In the genomic region with DNA sequence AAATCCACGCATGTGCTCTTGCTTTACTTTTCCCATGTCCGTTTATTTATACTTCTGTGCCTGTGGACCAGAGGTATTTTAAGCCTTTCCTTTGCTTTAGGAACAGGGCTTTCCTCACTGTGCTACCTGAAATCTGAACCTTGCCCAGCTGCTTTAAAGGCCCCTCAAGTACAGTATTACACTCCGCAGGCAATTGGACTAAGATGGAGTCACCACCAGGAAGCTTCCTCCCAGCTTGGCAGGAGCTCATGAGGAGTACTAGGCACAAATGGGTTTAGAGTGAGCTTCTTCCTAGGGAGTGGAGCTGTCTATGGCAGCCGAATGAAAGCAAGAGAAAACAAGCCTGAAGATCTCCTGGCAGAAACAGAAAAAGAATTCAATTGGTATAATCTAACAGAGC, we compare ENCODE assay signal across 9 mouse cellular contexts. TPM values are rescaled to one million over a fixed set of nuclear protein-coding genes. Genes with fewer than 3 reads are reported as not detected.
A peak's percentile ranks its signal among the peaks of the same experiment; 100 is the strongest.
DNase-seq lines count a peak whose midpoint lies in the region; ATAC-seq and TF ChIP-seq lines count a peak whose summit lies in the region.
"Had no signal": no experiment of that assay in that cellular context is flagged by ENCODE, and none has a peak within 500 bp of the region (broad histone marks: within the 10 kb centered on the region; RNA-seq: fewer than 3 reads in every experiment).

No protein-coding gene starts in this region.

- H3K9ac ChIP-seq in hindbrain, embryonic 12.5 days: peak overlapping the region; percentile 59
- H3K9ac ChIP-seq in neural tube, embryonic 14.5 days (replicated peaks; ENCODE audit: low read depth, low read length): peak overlapping the region; percentile 58

- 38% methylated on average over 4 of the region's 4 CpGs for WGBS in hindbrain, embryonic 12.5 days
- 44% methylated on average over 4 of the region's 4 CpGs for WGBS in neural tube, embryonic 14.5 days

- H3K27me3 ChIP-seq in hindbrain, embryonic 12.5 days: peaks cover 21% of the 10 kb centered on the region
- no peaks in the 10 kb centered on the region for H3K27me3 ChIP-seq in neural tube, embryonic 14.5 days (ENCODE audit: control insufficient read depth, insufficient read depth, low read length)

- intact Hi-C loops in left cerebral cortex, adult 2 months (cut with DNase I): loop anchor here (5.0 kb wide), 2 partner anchors 85 to 105 kb away; a partner anchor contains a TSS
- intact Hi-C loops in left cerebral cortex, postnatal 36 days (cut with DNase I): no loop called here

- H3K4me3 ChIP-seq in left cerebral cortex, adult 2 months: peak overlapping the region; percentile 55
- peak overlapping the region; percentile 47 for H3K4me3 ChIP-seq in hindbrain, embryonic 12.5 days
- peak overlapping the region; percentile 50 for H3K4me3 ChIP-seq in neural tube, embryonic 14.5 days (ENCODE audit: low read depth, low read length)

- no peaks in the 10 kb centered on the region for H3K9me3 ChIP-seq in hindbrain, embryonic 12.5 days (replicated peaks)
- H3K9me3 ChIP-seq in neural tube, embryonic 14.5 days (ENCODE audit: control insufficient read depth, low read length): no peaks in the 10 kb centered on the region

- H3K4me1 ChIP-seq in hindbrain, embryonic 12.5 days: no peaks in the 10 kb centered on the region
- H3K4me1 ChIP-seq in neural tube, embryonic 14.5 days (ENCODE audit: control insufficient read depth, insufficient read depth, low read length): no peaks in the 10 kb centered on the region; the same call in 1 of the 2 replicates

- ATAC-seq in hindbrain, embryonic 12.5 days (ENCODE audit: low FRiP score): no peak
- peak; percentile 39 for ATAC-seq in neural tube, embryonic 14.5 days (ENCODE audit: low read depth)
- ATAC-seq: Patski had no signal

- H3K36me3 ChIP-seq in hindbrain, embryonic 12.5 days: no peaks in the 10 kb centered on the region
- no peaks in the 10 kb centered on the region for H3K36me3 ChIP-seq in neural tube, embryonic 14.5 days (ENCODE audit: control insufficient read depth, insufficient read depth, low read length)

- H3K4me2 ChIP-seq in hindbrain, embryonic 12.5 days (replicated peaks): peak overlapping the region; percentile 55
- H3K4me2 ChIP-seq in neural tube, embryonic 14.5 days (ENCODE audit: low read depth, low read length): peak overlapping the region; percentile 53

- H3K27ac ChIP-seq in left cerebral cortex, adult 2 months: peak overlapping the region; percentile 67; the same call in 1 of the 2 replicates
- no peak overlapping the region; the same call in 1 of the 2 replicates for H3K27ac ChIP-seq in hindbrain, embryonic 12.5 days
- no peak overlapping the region for H3K27ac ChIP-seq in neural tube, embryonic 14.5 days (ENCODE audit: low read depth, low read length)

- DNase-seq in left cerebral cortex, adult 2 months (ENCODE audit: extremely low spot score in 1 of 2, low spot score in 2 of 2): no peak
- no peak for DNase-seq in left cerebral cortex, postnatal 36 days (ENCODE audit: low spot score in 2 of 2)
- DNase-seq in cerebellum, postnatal 36 days: peak; percentile 19 to 35
- DNase-seq in right cerebral cortex, postnatal 25 days: no peak
- DNase-seq in lung, postnatal 25 days (ENCODE audit: low spot score): no peak

- TF ChIP-seq CTCF in left cerebral cortex, adult 2 months (IDR thresholded peaks at IDR 0.05): no peak

RNA-seq across cellular contexts. Expression of a gene that starts 2.2 kb away (rescaled TPM):
- total RNA-seq in left cerebral cortex, adult 2 months (2021): 10 to 100 TPM; 58.2 to 65.8 TPM
- total RNA-seq in left cerebral cortex, postnatal 36 days (2021): 10 to 100 TPM; 54.4 to 65.1 TPM
- polyA plus RNA-seq in hindbrain, embryonic 12.5 days (2016; fragmentation: Nextera tagmentation; extraction: Ambion mirVana): 47.4 and 49.9 TPM in 2 replicates
- 94.0 and 99.7 TPM in 2 replicates for polyA plus RNA-seq in neural tube, embryonic 14.5 days (2014; fragmentation: Nextera tagmentation; extraction: Ambion mirVana)
- total RNA-seq: megakaryocyte progenitor cell, adult 5-6 weeks had no signal
- polyA plus RNA-seq: Patski had no signal

RNA-seq across cellular contexts. Expression of a gene that starts 10.7 kb away (rescaled TPM):
- 1 to 10 TPM in 1 of 2 experiments, under 1 TPM in 1; 0.26 to 1.0 TPM for total RNA-seq in left cerebral cortex, adult 2 months (2021)
- under 1 TPM; 0.11 to 0.25 TPM for total RNA-seq in left cerebral cortex, postnatal 36 days (2021)
- 12.7 and 17.7 TPM in 2 replicates for polyA plus RNA-seq in hindbrain, embryonic 12.5 days (2016; fragmentation: Nextera tagmentation; extraction: Ambion mirVana)
- polyA plus RNA-seq in neural tube, embryonic 14.5 days (2014; fragmentation: Nextera tagmentation; extraction: Ambion mirVana): 5.3 and 6.1 TPM in 2 replicates

RNA-seq across cellular contexts. Expression of a gene that starts 20.4 kb away (rescaled TPM):
- 10 to 100 TPM in 1 of 2 experiments, 1 to 10 TPM in 1; 7.4 to 10.9 TPM for total RNA-seq in left cerebral cortex, adult 2 months (2021)
- total RNA-seq in left cerebral cortex, postnatal 36 days (2021): 1 to 10 TPM; 8.1 to 8.7 TPM
- polyA plus RNA-seq in hindbrain, embryonic 12.5 days (2016; fragmentation: Nextera tagmentation; extraction: Ambion mirVana): 7.7 and 8.8 TPM in 2 replicates
- polyA plus RNA-seq in neural tube, embryonic 14.5 days (2014; fragmentation: Nextera tagmentation; extraction: Ambion mirVana): 7.2 and 7.5 TPM in 2 replicates

Comparison
In these comparisons a context has a peak if more than half of its experiments do, and no peak if none do; other contexts are left out.
1. DNase-seq: peak in cerebellum, postnatal 36 days (2 of 2); none in left cerebral cortex, adult 2 months (0 of 2), left cerebral cortex, postnatal 36 days (0 of 2), right cerebral cortex, postnatal 25 days (single experiment) and lung, postnatal 25 days (single experiment).
2. Peak in every context shown above with its lines, with median percentiles within 50 percentile points of each other: H3K4me3 ChIP-seq.